9 mouse cellular contexts compared by ENCODE assay signal in the genomic region with DNA sequence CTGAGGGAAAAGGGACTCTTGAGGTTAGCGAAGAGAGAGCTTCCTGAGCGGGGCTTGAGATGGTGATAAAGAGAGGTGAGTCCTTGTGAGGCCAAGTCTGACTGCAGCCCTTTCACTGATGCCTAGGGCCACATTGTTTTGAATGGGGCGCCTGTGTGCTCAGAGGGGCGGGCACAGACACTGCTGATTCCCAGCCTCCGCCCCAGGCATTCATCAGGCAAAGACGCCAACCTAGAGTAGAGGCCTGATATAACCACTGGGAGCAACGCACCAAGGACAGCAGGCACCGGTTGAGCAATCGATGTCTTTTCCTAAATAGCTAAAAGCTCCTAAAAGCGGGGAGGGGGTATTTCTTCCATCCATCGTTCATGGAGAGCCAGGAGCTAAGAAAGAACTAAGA. TPM values are rescaled to one million over a fixed set of nuclear protein-coding genes. Genes with fewer than 3 reads are reported as not detected.
DNase-seq lines count a peak whose midpoint lies in the region; ATAC-seq and TF ChIP-seq lines count a peak whose summit lies in the region.
"Had no signal": no experiment of that assay in that cellular context is flagged by ENCODE, and none has a peak within 500 bp of the region (broad histone marks: within the 10 kb centered on the region; RNA-seq: fewer than 3 reads in every experiment).

No protein-coding gene starts in this region.

- no peak overlapping the region for H3K27ac ChIP-seq in kidney, embryonic 16.5 days (ENCODE audit: low read length)
- H3K27ac ChIP-seq in kidney, embryonic 15.5 days = no peak overlapping the region
- H3K27ac ChIP-seq in embryonic facial prominence, embryonic 11.5 days (replicated peaks; ENCODE audit: low read depth, low read length) = no peak overlapping the region
- H3K27ac ChIP-seq in liver, embryonic 14.5 days = no peak overlapping the region
- H3K27ac ChIP-seq: left cerebral cortex, adult 2 months had no signal

- peaks cover 7% of the 10 kb centered on the region for H3K4me1 ChIP-seq in kidney, embryonic 16.5 days (ENCODE audit: insufficient read depth, low read length)
- H3K4me1 ChIP-seq in kidney, embryonic 15.5 days = 0 out of 2 replicates have a peak, but pooled peaks cover 5% of the 10 kb centered on the region
- no peaks in the 10 kb centered on the region for H3K4me1 ChIP-seq in embryonic facial prominence, embryonic 11.5 days (ENCODE audit: control insufficient read depth, insufficient read depth, low read length)
- H3K4me1 ChIP-seq in liver, embryonic 14.5 days (replicated peaks; ENCODE audit: control insufficient read depth in 2 of 2, insufficient read depth in 2 of 2, low read length in 1 of 2) = no peaks in the 10 kb centered on the region

- H3K9ac ChIP-seq in kidney, embryonic 16.5 days (replicated peaks; ENCODE audit: low read length) = peak overlapping the region; percentile 24; the same call in 1 of the 2 replicates
- H3K9ac ChIP-seq in kidney, embryonic 15.5 days = no peak overlapping the region
- no peak overlapping the region for H3K9ac ChIP-seq in embryonic facial prominence, embryonic 11.5 days (replicated peaks; ENCODE audit: low read length)
- no peak overlapping the region for H3K9ac ChIP-seq in liver, embryonic 14.5 days (replicated peaks)

- no peak for ATAC-seq in kidney, embryonic 16.5 days (ENCODE audit: low FRiP score, low TSS enrichment)
- ATAC-seq in kidney, embryonic 15.5 days (replicated peaks; ENCODE audit: low FRiP score) = no peak
- ATAC-seq in embryonic facial prominence, embryonic 11.5 days (replicated peaks; ENCODE audit: insufficient number of reproducible peaks, low FRiP score, low TSS enrichment, low read depth) = no peak
- no peak for ATAC-seq in liver, embryonic 14.5 days (ENCODE audit: insufficient read depth)
- ATAC-seq in megakaryocyte, adult 5-6 weeks (ENCODE audit: poor library complexity, severe bottlenecking) = no peak

- DNase-seq in adrenal gland, adult 2 months = peak; percentile 45
- no peak for DNase-seq in adrenal gland, adult 18-20 months (ENCODE audit: low spot score in 2 of 2)
- DNase-seq in embryonic facial prominence, embryonic 11.5 days (ENCODE audit: low spot score) = peak; percentile 24
- no peak for DNase-seq in liver, embryonic 14.5 days (ENCODE audit: low read depth in 3 of 3, low spot score in 3 of 3)
- no peak for DNase-seq in ovary, adult 18-20 months (ENCODE audit: low spot score)

- no peak overlapping the region; the same call in 1 of the 2 replicates for H3K4me3 ChIP-seq in kidney, embryonic 16.5 days (ENCODE audit: low read length)
- H3K4me3 ChIP-seq in kidney, embryonic 15.5 days (replicated peaks) = no peak overlapping the region
- H3K4me3 ChIP-seq in embryonic facial prominence, embryonic 11.5 days (ENCODE audit: low read depth, low read length) = no peak overlapping the region
- H3K4me3 ChIP-seq in liver, embryonic 14.5 days (ENCODE audit: insufficient read depth in 1 of 2, low read depth in 2 of 2, low read length in 2 of 2) = no peak overlapping the region
- H3K4me3 ChIP-seq: left cerebral cortex, adult 2 months had no signal

- no peak for TF ChIP-seq EP300 in liver, embryonic 14.5 days (IDR thresholded peaks at IDR 0.05; ENCODE audit: low read depth)

- no peaks in the 10 kb centered on the region for H3K9me3 ChIP-seq in kidney, embryonic 16.5 days (ENCODE audit: low read length)
- no peaks in the 10 kb centered on the region for H3K9me3 ChIP-seq in kidney, embryonic 15.5 days (replicated peaks)
- H3K9me3 ChIP-seq in embryonic facial prominence, embryonic 11.5 days (replicated peaks; ENCODE audit: control insufficient read depth, low read length) = no peaks in the 10 kb centered on the region
- H3K9me3 ChIP-seq in liver, embryonic 14.5 days (ENCODE audit: control insufficient read depth, low read length) = no peaks in the 10 kb centered on the region

- H3K4me2 ChIP-seq in kidney, embryonic 16.5 days (replicated peaks; ENCODE audit: low read depth, low read length) = no peak overlapping the region
- H3K4me2 ChIP-seq in kidney, embryonic 15.5 days = no peak overlapping the region
- no peak overlapping the region for H3K4me2 ChIP-seq in embryonic facial prominence, embryonic 11.5 days (ENCODE audit: low read depth, low read length)
- H3K4me2 ChIP-seq in liver, embryonic 14.5 days (ENCODE audit: low read depth) = peak overlapping the region; percentile 45

- H3K27me3 ChIP-seq in kidney, embryonic 16.5 days (ENCODE audit: insufficient read depth, low read length) = no peaks in the 10 kb centered on the region
- H3K27me3 ChIP-seq in kidney, embryonic 15.5 days = no peaks in the 10 kb centered on the region
- no peaks in the 10 kb centered on the region for H3K27me3 ChIP-seq in embryonic facial prominence, embryonic 11.5 days (ENCODE audit: control insufficient read depth, insufficient read depth, low read length)
- H3K27me3 ChIP-seq in liver, embryonic 14.5 days (ENCODE audit: control insufficient read depth, insufficient read depth, low read length) = no peaks in the 10 kb centered on the region

- no peak for TF ChIP-seq CTCF in liver, embryonic 14.5 days (IDR thresholded peaks at IDR 0.05; ENCODE audit: low read depth)

- WGBS in kidney, embryonic 16.5 days = 65% methylated on average over 11 of the region's 11 CpGs
- 68% methylated on average over 11 of the region's 11 CpGs for WGBS in kidney, embryonic 15.5 days
- 38% methylated on average over 11 of the region's 11 CpGs for WGBS in embryonic facial prominence, embryonic 11.5 days
- WGBS in liver, embryonic 14.5 days (ENCODE audit: insufficient replicate concordance) = 52% methylated on average over 11 of the region's 11 CpGs

- no peaks in the 10 kb centered on the region for H3K36me3 ChIP-seq in kidney, embryonic 16.5 days (ENCODE audit: insufficient read depth, low read length)
- no peaks in the 10 kb centered on the region for H3K36me3 ChIP-seq in kidney, embryonic 15.5 days
- H3K36me3 ChIP-seq in embryonic facial prominence, embryonic 11.5 days (replicated peaks; ENCODE audit: control insufficient read depth, insufficient read depth, low read depth, low read length) = no peaks in the 10 kb centered on the region
- no peaks in the 10 kb centered on the region for H3K36me3 ChIP-seq in liver, embryonic 14.5 days (replicated peaks; ENCODE audit: control insufficient read depth, insufficient read depth, low read depth)

RNA-seq across cellular contexts. Expression of a gene that starts 49.8 kb away (rescaled TPM):
- 100 to 1,000 TPM; 106 to 160 TPM for total RNA-seq in adrenal gland, adult 2 months (2021)
- polyA plus RNA-seq in adrenal gland, adult 2 months (2012; rRNA removed) = 2.2 and 3.1 TPM in 2 replicates
- 100 to 1,000 TPM; 117 to 152 TPM for total RNA-seq in adrenal gland, adult 18-20 months (2021)
- polyA plus RNA-seq in kidney, embryonic 16.5 days (2015; fragmentation: Nextera tagmentation; extraction: Ambion mirVana) = 70.9 and 78.3 TPM in 2 replicates
- 93.7 and 97.8 TPM in 2 replicates for polyA plus RNA-seq in kidney, embryonic 15.5 days (2015; fragmentation: Nextera tagmentation; extraction: Ambion mirVana)
- 146 and 183 TPM in 2 replicates for polyA plus RNA-seq in embryonic facial prominence, embryonic 11.5 days (2014; fragmentation: Nextera tagmentation; extraction: Ambion mirVana)
- polyA plus RNA-seq in liver, embryonic 14.5 days (2012; rRNA removed) = 20.6 and 46.0 TPM in 2 replicates
- polyA plus RNA-seq in liver, embryonic 14.5 days (2014; fragmentation: Nextera tagmentation; extraction: Ambion mirVana) = 86.9 and 88.0 TPM in 2 replicates
- 109 and 115 TPM in 2 replicates for total RNA-seq in megakaryocyte, adult 5-6 weeks (2015)
- total RNA-seq in megakaryocyte, adult 5-6 weeks (2017) = 95.9 and 103 TPM in 2 replicates

Comparison
In these comparisons a context has a peak if more than half of its experiments do, and no peak if none do; other contexts are left out.
1. DNase-seq: peak in adrenal gland, adult 2 months (single experiment) and embryonic facial prominence, embryonic 11.5 days (single experiment); none in adrenal gland, adult 18-20 months (0 of 2), liver, embryonic 14.5 days (0 of 3) and ovary, adult 18-20 months (single experiment).